Mouse (Mus musculus) limb, embryonic 14.5 days (tissue): ENCODE results near the gene Samd7. TPM values are rescaled to one million over a fixed set of nuclear protein-coding genes. Genes with fewer than 3 reads are reported as not detected.

Experiments
- ATAC-seq: fragments of 200-750 bp; cut with Nextera tagmentation; 2 replicates; pipeline ENCODE4 v1.8.0; 2017; ENCODE audit warnings: low read depth, moderate number of reproducible peaks, moderate TSS enrichment; ENCODE audit not compliant: low FRiP score
- DNase-seq: peaks from one replicate; pipeline ENCODE4 v3.0.0-alpha.2; 2015; ENCODE audit warnings: low spot score
- H3K27ac ChIP-seq: fragments of 300-500 bp; sonication (generic); replicated peaks from 2 replicates; pipeline ENCODE4 v1.5.1; 2014; ENCODE audit warnings: low read depth, mild to moderate bottlenecking, low read length, moderate library complexity, mixed read lengths
- H3K27me3 ChIP-seq: fragments of 300-500 bp; sonication (generic); 2 replicates; pipeline ENCODE4 v1.6.1; 2014; ENCODE audit warnings: low read length, mixed read lengths; ENCODE audit not compliant: control insufficient read depth, insufficient read depth
- H3K36me3 ChIP-seq: fragments of 300-500 bp; sonication (generic); 2 replicates; pipeline ENCODE4 v1.6.1; 2014; ENCODE audit warnings: mild to moderate bottlenecking, low read length, moderate library complexity, mixed read lengths; ENCODE audit not compliant: control insufficient read depth, insufficient read depth
- H3K4me1 ChIP-seq: fragments of 300-500 bp; sonication (generic); 2 replicates; pipeline ENCODE4 v1.6.1; 2014; ENCODE audit warnings: antibody characterized with exemption, low read length, mixed read lengths; ENCODE audit not compliant: control insufficient read depth, insufficient read depth
- H3K4me2 ChIP-seq: fragments of 300-500 bp; sonication (generic); replicated peaks from 2 replicates; pipeline ENCODE4 v1.6.1; 2014; ENCODE audit warnings: low read depth, mild to moderate bottlenecking, low read length, moderate library complexity; ENCODE audit not compliant: severe bottlenecking
- H3K4me3 ChIP-seq: fragments of 300-500 bp; sonication (generic); replicated peaks from 2 replicates; pipeline ENCODE4 v1.5.1; 2014; ENCODE audit warnings: low read length
- H3K9ac ChIP-seq: fragments of 300-500 bp; sonication (generic); 2 replicates; pipeline ENCODE4 v1.6.1; 2014; ENCODE audit warnings: mild to moderate bottlenecking, low read depth, low read length, moderate library complexity; ENCODE audit not compliant: severe bottlenecking
- H3K9me3 ChIP-seq: fragments of 300-500 bp; sonication (generic); 2 replicates; pipeline ENCODE4 v1.6.1; 2016; ENCODE audit warnings: low read length; ENCODE audit not compliant: control insufficient read depth
- POLR2A ChIP-seq: fragments of 200-500 bp; IDR thresholded peaks from 2 replicates; pipeline ENCODE4 v1.8.0; 2012; ENCODE audit warnings: inconsistent platforms, mild to moderate bottlenecking, moderate library complexity, borderline replicate concordance; ENCODE audit not compliant: insufficient read depth, insufficient read length; ENCODE audit errors: extremely low read depth
- WGBS: fragments of 180-500 bp; shearing (Covaris S2); extraction: QIAGEN DNeasy Blood & Tissue Kit; methylation state at CpG from one replicate; pipeline ENCODE4 v1.1.7; 2014; 5-methylcytosine and 5-hydroxymethylcytosine counted together
- polyA plus RNA-seq, 2 experiments: library from polyadenylated mRNA; depleted of rRNA in 1 of 2; stranded (reverse) in 1 of 2; unstranded in 1 of 2; fragments of >200 nt; fragmentation: Nextera tagmentation in 1 of 2; extraction: Ambion mirVana in 1 of 2; gene quantifications; 2 replicates each; pipeline versions ENCODE4 v1.2.1 to v1.2.3; 2012 to 2014

The Samd7 gene
- polyA plus RNA-seq, 2 experiments = not detected

- no peak overlapping the region for H3K27ac ChIP-seq
- DNase-seq (no peak), ATAC-seq (no peak)
- TF ChIP-seq POLR2A = no peak
- no peaks in the 10 kb centered on the region for H3K9me3 ChIP-seq
- no peak overlapping the region for H3K9ac ChIP-seq
- H3K4me1 ChIP-seq = no peaks in the 10 kb centered on the region
- H3K36me3 ChIP-seq = no peaks in the 10 kb centered on the region
- no peak overlapping the region for H3K4me2 ChIP-seq
- H3K4me3 ChIP-seq = no peak overlapping the region
- 93% methylated on average over 1 of the region's 1 CpGs for WGBS
- H3K27me3 ChIP-seq = no peaks in the 10 kb centered on the region
Observed at GRCm38 (mm10) chr3:30771560-30771959, 25.5 kb downstream of the Samd7 start.

- Histone ChIP-seq H3K4me3 (no peak overlapping the region), H3K27ac (no peak overlapping the region), H3K27me3 (no peaks in the 10 kb centered on the region), H3K4me1 (no peaks in the 10 kb centered on the region), H3K9me3 (no peaks in the 10 kb centered on the region), H3K4me2 (no peak overlapping the region), H3K9ac (no peak overlapping the region), H3K36me3 (no peaks in the 10 kb centered on the region)
- ATAC-seq = no peak
- WGBS = 70% methylated on average over 4 of the region's 4 CpGs
- no peak for DNase-seq
- no peak for TF ChIP-seq POLR2A
Observed at GRCm38 (mm10) chr3:30772631-30773030, 26.5 kb downstream of the Samd7 start.

- no peak for TF ChIP-seq POLR2A
- 91% methylated on average over 5 of the region's 5 CpGs for WGBS
- DNase-seq = no peak
- H3K27me3 ChIP-seq = no peaks in the 10 kb centered on the region
- no peak overlapping the region for H3K27ac ChIP-seq
- ATAC-seq = no peak
- no peak overlapping the region for H3K4me3 ChIP-seq
- no peak overlapping the region for H3K4me2 ChIP-seq
- no peak overlapping the region for H3K9ac ChIP-seq
- no peaks in the 10 kb centered on the region for H3K4me1 ChIP-seq
- H3K9me3 ChIP-seq = no peaks in the 10 kb centered on the region
- no peaks in the 10 kb centered on the region for H3K36me3 ChIP-seq
Observed at GRCm38 (mm10) chr3:30774677-30775076, 28.6 kb downstream of the Samd7 start.

- Histone ChIP-seq H3K9me3 (no peaks in the 10 kb centered on the region), H3K36me3 (no peaks in the 10 kb centered on the region), H3K4me2 (no peak overlapping the region), H3K27ac (no peak overlapping the region), H3K9ac (no peak overlapping the region), H3K4me1 (no peaks in the 10 kb centered on the region), H3K27me3 (no peaks in the 10 kb centered on the region), H3K4me3 (no peak overlapping the region)
- ATAC-seq (no peak), DNase-seq (no peak)
- no peak for TF ChIP-seq POLR2A
- WGBS = 68% methylated on average over 5 of the region's 5 CpGs
Observed at GRCm38 (mm10) chr3:30777984-30778383, 31.9 kb downstream of the Samd7 start.

- no peak overlapping the region for H3K27ac ChIP-seq
- peak; percentile 7 for DNase-seq
- no peaks in the 10 kb centered on the region for H3K27me3 ChIP-seq
- H3K4me2 ChIP-seq = no peak overlapping the region
- H3K9me3 ChIP-seq = no peaks in the 10 kb centered on the region
- 26% methylated on average over 5 of the region's 5 CpGs for WGBS
- peaks cover 3% of the 10 kb centered on the region; the same call in 1 of the 2 replicates for H3K4me1 ChIP-seq
- ATAC-seq = no peak
- H3K36me3 ChIP-seq = no peaks in the 10 kb centered on the region
- H3K4me3 ChIP-seq = no peak overlapping the region
- no peak for TF ChIP-seq POLR2A
- H3K9ac ChIP-seq = no peak overlapping the region
Observed at GRCm38 (mm10) chr3:30788531-30788930, 42.4 kb downstream of the Samd7 start.
